Mouse (Mus musculus) lung, embryonic 15.5 days (tissue): Measurements from ENCODE around the gene Jmjd1c. TPM values are rescaled to one million over a fixed set of nuclear protein-coding genes. Genes with fewer than 3 reads are reported as not detected.
A peak's percentile ranks its signal among the peaks of the same experiment; 100 is the strongest.

ENCODE experiments used
- ATAC-seq: fragments of 200-750 bp; cut with Nextera tagmentation; 2 replicates; pipeline ENCODE4 v1.8.0; 2017; ENCODE audit warnings: moderate number of reproducible peaks, borderline replicate concordance; ENCODE audit not compliant: low FRiP score, low TSS enrichment; ENCODE audit errors: extremely low read depth
- H3K27ac ChIP-seq: fragments of 300-500 bp; sonication (generic); 2 replicates; pipeline ENCODE4 v1.5.1; 2015; ENCODE audit warnings: moderate library complexity, mild to moderate bottlenecking, inconsistent platforms
- H3K27me3 ChIP-seq: fragments of 300-500 bp; sonication (generic); 2 replicates; pipeline ENCODE4 v1.6.1; 2015; ENCODE audit warnings: inconsistent platforms
- H3K36me3 ChIP-seq: fragments of 300-500 bp; sonication (generic); 2 replicates; pipeline ENCODE4 v1.6.1; 2015; ENCODE audit warnings: inconsistent platforms
- H3K4me1 ChIP-seq: fragments of 300-500 bp; sonication (generic); 2 replicates; pipeline ENCODE4 v1.6.1; 2015; ENCODE audit warnings: inconsistent platforms
- H3K4me2 ChIP-seq: fragments of 300-500 bp; sonication (generic); 2 replicates; pipeline ENCODE4 v1.6.1; 2015; ENCODE audit warnings: inconsistent platforms, mild to moderate bottlenecking, moderate library complexity
- H3K4me3 ChIP-seq: fragments of 300-500 bp; sonication (generic); 2 replicates; pipeline ENCODE4 v1.5.1; 2015; ENCODE audit warnings: mild to moderate bottlenecking, inconsistent platforms
- H3K9ac ChIP-seq: fragments of 300-500 bp; sonication (generic); 2 replicates; pipeline ENCODE4 v1.6.1; 2015; ENCODE audit warnings: inconsistent platforms
- H3K9me3 ChIP-seq: fragments of 300-500 bp; sonication (generic); 2 replicates; pipeline ENCODE4 v1.6.1; 2016; ENCODE audit warnings: inconsistent platforms
- WGBS: fragments of 180-500 bp; shearing (Covaris S2); methylation state at CpG from one replicate; pipeline ENCODE4 v1.1.7; 2015; 5-methylcytosine and 5-hydroxymethylcytosine counted together
- polyA plus RNA-seq: library from polyadenylated mRNA; unstranded; fragments of >200 nt; fragmentation: Nextera tagmentation; extraction: Ambion mirVana; gene quantifications from 2 replicates; pipeline ENCODE4 v1.2.1, GENCODE M21; 2015

The Jmjd1c gene
- polyA plus RNA-seq, 1 experiment from 2014 or later, result 30.7 TPM

DNA sequence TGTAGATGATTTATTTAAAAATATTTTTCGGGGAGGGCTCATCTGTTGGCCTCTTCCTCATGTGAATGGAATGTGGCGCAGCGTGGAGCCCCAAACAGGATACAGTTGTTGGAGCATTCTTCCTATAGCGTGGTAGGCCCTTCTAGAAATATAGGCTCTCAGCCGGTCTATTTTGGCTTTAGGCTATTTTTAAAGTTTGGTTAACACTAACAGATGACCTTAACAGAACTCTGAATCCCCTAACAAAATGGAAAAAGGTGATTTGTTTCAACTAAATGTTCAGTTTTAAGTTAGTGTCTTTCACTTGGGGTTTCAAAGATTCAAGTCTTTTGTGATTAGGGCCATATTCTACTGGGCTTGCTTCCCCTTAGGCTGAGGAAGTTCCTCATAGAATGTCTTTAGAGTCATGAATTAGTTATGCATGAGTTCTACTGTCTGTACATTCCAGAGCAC lies 91.1 kb downstream of the Jmjd1c start:
- peak; percentile 47; the same call in 1 of the 2 replicates for ATAC-seq
- H3K4me2 ChIP-seq, result peak overlapping the region; percentile 61
- WGBS, result 7% methylated on average over 5 of the region's 5 CpGs
- no peaks in the 10 kb centered on the region for H3K9me3 ChIP-seq
- H3K27ac ChIP-seq, result peak overlapping the region; percentile 43
- H3K36me3 ChIP-seq, result no peaks in the 10 kb centered on the region
- peak overlapping the region; percentile 47 for H3K4me3 ChIP-seq
- H3K4me1 ChIP-seq, result peaks cover 20% of the 10 kb centered on the region; the same call in 1 of the 2 replicates
- H3K27me3 ChIP-seq, result no peaks in the 10 kb centered on the region
- H3K9ac ChIP-seq, result no peak overlapping the region

DNA sequence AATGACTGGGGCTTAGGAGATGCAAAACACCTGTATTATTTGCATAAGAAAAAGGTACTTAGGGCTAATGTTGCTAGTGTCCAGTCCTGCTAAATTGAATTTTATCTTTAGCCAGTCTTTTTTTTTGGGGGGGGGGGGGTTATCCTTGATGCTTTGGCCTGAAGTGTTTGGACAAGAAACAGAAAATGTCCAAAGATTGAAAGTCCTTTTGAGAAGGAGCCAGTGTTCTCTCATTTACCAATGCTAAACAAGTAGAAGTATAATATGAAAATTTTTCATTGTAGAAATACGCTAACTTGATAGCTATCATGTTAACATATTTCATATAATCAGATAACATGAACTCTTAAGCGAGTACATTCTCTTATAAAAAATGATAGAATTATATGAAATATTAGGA lies 92.0 kb downstream of the Jmjd1c start:
- WGBS, result 83% methylated on average over 2 of the region's 2 CpGs
- H3K4me3 ChIP-seq, result peak overlapping the region; percentile 47; the same call in 1 of the 2 replicates

DNA sequence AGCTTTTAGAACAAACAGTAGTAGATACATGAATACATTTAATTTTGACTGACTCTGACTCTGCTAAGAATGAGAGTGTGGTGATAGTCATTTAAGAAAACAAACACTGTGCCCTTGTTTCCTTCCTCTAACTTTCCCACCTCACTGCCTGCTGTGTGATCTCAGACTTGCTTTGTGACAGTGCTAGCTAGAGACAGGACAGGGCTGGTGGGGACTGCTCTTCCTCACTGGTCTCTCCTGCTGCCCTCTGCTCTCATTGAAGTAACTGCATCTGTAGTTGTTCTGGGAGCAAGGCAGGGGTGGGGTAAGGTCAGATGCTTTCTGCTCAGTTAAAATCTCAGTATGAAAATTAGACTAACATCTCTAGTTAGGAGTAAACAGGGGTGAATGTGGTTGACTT lies 93.1 kb downstream of the Jmjd1c start:
- Histone ChIP-seq H3K9ac (no peak overlapping the region), H3K4me2 (no peak overlapping the region), H3K36me3 (0 out of 2 replicates have a peak, but pooled peaks cover 3% of the 10 kb centered on the region), H3K27me3 (no peaks in the 10 kb centered on the region), H3K4me1 (peaks cover 21% of the 10 kb centered on the region), H3K4me3 (no peak overlapping the region), H3K9me3 (no peaks in the 10 kb centered on the region), H3K27ac (no peak overlapping the region)
- no peak for ATAC-seq

More for the DNA sequence above, 92.0 kb downstream of the Jmjd1c start:
- Histone ChIP-seq H3K36me3 (0 out of 2 replicates have a peak, but pooled peaks cover 3% of the 10 kb centered on the region), H3K9me3 (no peaks in the 10 kb centered on the region), H3K4me2 (peak overlapping the region; percentile 61; the same call in 1 of the 2 replicates), H3K27me3 (no peaks in the 10 kb centered on the region), H3K4me1 (peaks cover 19% of the 10 kb centered on the region; the same call in 1 of the 2 replicates), H3K27ac (no peak overlapping the region), H3K9ac (no peak overlapping the region)
- no peak for ATAC-seq

DNA sequence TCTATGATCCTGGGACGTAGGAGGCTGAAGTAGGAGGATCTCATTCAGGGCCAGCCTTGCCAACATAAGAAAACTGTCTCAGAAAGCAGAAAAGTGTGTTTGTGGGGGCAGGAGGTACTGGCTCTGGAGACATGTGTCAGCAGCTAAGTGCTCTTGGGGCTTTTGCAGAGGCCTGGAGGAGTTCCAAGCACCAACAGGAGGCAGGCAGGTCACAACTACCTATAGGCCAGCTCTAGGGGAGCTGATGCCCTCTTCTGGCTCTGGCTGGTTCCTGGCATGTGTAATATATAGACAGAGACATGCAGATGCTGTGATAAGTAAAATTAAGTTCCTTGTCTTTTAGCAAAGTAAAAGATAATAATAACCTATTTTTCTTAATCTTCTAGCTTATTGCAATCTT lies 94.3 kb downstream of the Jmjd1c start:
- H3K27me3 ChIP-seq, result no peaks in the 10 kb centered on the region
- H3K9ac ChIP-seq, result no peak overlapping the region
- H3K4me3 ChIP-seq, result no peak overlapping the region
- no peak for ATAC-seq
- 0 out of 2 replicates have a peak, but pooled peaks cover 3% of the 10 kb centered on the region for H3K36me3 ChIP-seq
- H3K9me3 ChIP-seq, result no peaks in the 10 kb centered on the region
- H3K4me1 ChIP-seq, result peaks cover 19% of the 10 kb centered on the region
- WGBS, result 73% methylated on average over 1 of the region's 1 CpGs
- H3K27ac ChIP-seq, result no peak overlapping the region
- H3K4me2 ChIP-seq, result no peak overlapping the region

DNA sequence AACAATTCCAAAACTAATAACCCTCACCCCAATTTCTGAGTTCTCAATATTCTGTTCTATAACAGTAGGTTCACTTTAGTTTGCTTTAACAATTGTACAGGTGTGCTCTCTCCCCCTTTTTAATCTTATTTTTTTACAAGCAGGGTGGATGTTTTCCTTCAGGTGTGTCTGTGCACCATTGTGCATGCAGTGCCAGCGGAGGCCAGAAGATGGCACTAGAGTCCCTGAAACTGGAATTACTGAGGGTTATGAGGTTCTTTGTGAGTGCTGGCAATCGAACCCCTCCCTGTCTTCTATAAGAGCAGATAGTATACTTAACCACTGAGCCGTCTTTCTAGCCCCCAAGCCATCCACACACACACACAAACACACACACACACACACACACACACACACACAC lies 96.4 kb downstream of the Jmjd1c start:
- Histone ChIP-seq H3K4me2 (no peak overlapping the region), H3K27me3 (no peaks in the 10 kb centered on the region), H3K36me3 (0 out of 2 replicates have a peak, but pooled peaks cover 3% of the 10 kb centered on the region), H3K4me1 (peaks cover 19% of the 10 kb centered on the region), H3K4me3 (no peak overlapping the region), H3K27ac (no peak overlapping the region), H3K9me3 (no peaks in the 10 kb centered on the region), H3K9ac (no peak overlapping the region)
- WGBS, result 94% methylated on average over 3 of the region's 3 CpGs
- no peak for ATAC-seq

DNA sequence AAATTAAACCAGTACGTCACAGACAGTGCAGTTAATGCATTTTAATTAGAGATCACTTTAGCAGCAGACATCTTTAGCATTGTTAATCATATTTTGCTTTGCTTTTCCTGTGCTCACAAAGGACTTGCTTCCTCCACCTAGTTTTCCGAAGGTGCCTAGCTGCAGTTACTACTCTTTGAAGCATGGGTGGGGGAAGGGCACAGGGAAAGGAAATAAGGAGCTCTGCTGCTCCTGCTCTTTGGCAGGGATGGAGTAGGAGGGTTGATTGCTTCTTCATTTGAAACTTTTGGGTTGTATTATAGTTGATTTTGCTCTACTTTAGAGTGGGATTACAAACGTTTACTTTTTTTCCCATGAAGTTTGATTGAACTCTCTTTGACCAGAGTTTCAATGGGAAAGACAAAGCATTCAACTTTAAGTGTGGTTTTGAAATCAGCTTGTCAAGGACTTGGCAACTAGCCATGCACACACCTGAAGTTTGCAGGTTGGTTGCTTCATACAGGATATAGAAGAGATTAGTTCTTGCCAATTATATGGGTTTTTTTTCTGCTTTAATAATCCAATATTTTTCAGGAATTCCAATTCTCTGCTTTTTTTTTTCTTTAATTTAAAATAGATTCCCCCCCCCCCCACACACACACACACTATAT lies 97.2 kb downstream of the Jmjd1c start:
- Histone ChIP-seq H3K9ac (no peak overlapping the region), H3K4me3 (no peak overlapping the region), H3K36me3 (0 out of 2 replicates have a peak, but pooled peaks cover 3% of the 10 kb centered on the region), H3K9me3 (no peaks in the 10 kb centered on the region), H3K27me3 (no peaks in the 10 kb centered on the region), H3K27ac (peak overlapping the region; percentile 67; the same call in 1 of the 2 replicates), H3K4me2 (no peak overlapping the region), H3K4me1 (peaks cover 17% of the 10 kb centered on the region)
- WGBS, result 49% methylated on average over 3 of the region's 3 CpGs
- no peak for ATAC-seq

DNA sequence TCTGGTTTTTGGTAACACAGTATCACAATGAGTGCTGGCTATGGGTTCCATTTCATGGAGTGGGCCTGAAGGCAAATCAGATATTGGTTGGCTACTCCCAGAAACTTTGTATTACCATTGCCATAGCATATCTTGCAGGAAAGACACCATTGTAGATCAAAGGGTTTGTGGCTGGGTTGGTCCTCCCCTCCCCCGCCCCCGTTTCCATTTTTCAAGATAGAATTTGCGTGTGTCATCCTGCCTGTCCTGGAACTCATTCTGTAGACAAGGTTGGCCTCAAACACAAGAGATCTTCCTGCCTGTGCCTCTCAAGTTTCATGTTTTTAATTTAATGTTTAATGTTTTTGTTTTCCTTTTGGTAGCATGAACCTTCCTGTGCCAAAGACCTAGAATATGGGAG lies 98.1 kb downstream of the Jmjd1c start:
- Histone ChIP-seq H3K4me1 (peaks cover 16% of the 10 kb centered on the region), H3K36me3 (0 out of 2 replicates have a peak, but pooled peaks cover 3% of the 10 kb centered on the region), H3K4me3 (no peak overlapping the region), H3K27me3 (no peaks in the 10 kb centered on the region), H3K27ac (no peak overlapping the region), H3K4me2 (no peak overlapping the region), H3K9me3 (no peaks in the 10 kb centered on the region), H3K9ac (no peak overlapping the region)
- 88% methylated on average over 3 of the region's 3 CpGs for WGBS
- no peak for ATAC-seq

DNA sequence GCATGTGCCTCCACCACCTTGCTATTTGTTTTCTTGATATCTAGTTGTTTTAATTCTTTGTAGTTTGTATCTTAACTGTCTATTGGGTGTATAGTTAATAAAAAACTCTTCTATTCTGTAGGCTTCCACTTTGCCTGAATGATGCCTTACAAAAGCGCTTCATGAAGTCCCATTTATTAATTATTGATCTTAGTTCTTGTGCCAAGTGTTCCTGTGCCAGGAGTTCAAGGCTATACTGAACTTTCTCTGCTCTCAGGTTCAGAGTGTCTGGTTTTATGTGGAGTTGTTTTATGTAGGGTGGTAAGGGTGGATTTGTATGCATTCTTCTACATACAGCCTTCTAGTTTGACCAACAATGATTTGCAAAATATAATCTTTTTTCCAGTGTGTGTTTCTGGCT lies 99.7 kb downstream of the Jmjd1c start:
- 0 out of 2 replicates have a peak, but pooled peaks cover 3% of the 10 kb centered on the region for H3K36me3 ChIP-seq
- no peak overlapping the region for H3K9ac ChIP-seq
- H3K4me3 ChIP-seq, result no peak overlapping the region
- no peaks in the 10 kb centered on the region for H3K27me3 ChIP-seq
- no peak for ATAC-seq
- H3K27ac ChIP-seq, result no peak overlapping the region
- H3K4me1 ChIP-seq, result peaks cover 21% of the 10 kb centered on the region
- no peak overlapping the region for H3K4me2 ChIP-seq
- no peaks in the 10 kb centered on the region for H3K9me3 ChIP-seq
- 95% methylated on average over 1 of the region's 1 CpGs for WGBS

DNA sequence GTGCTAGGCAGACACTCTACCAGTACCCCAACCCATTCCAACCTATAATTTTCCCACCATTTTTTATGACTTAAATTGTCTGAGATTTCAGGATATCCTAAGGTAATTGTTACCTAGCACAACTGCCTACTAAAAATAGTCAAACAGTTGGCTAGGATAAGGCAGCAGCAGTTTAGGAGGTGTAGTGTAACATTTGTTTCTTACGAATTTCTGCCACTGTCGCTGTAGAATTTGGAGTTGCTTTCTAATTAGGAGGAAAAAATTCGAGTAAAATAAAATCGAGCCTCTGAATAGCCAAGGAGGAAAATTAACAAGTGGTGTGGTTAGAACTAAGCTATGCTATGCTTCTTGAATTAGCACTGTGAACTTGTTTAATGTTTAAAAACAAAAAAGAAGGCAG lies 101.3 kb downstream of the Jmjd1c start:
- ATAC-seq, result no peak
- H3K4me2 ChIP-seq, result no peak overlapping the region
- WGBS, result 80% methylated on average over 4 of the region's 4 CpGs
- H3K9me3 ChIP-seq, result no peaks in the 10 kb centered on the region
- H3K27ac ChIP-seq, result no peak overlapping the region
- H3K27me3 ChIP-seq, result no peaks in the 10 kb centered on the region
- H3K36me3 ChIP-seq, result 0 out of 2 replicates have a peak, but pooled peaks cover 3% of the 10 kb centered on the region
- no peak overlapping the region for H3K9ac ChIP-seq
- H3K4me1 ChIP-seq, result peaks cover 27% of the 10 kb centered on the region
- no peak overlapping the region for H3K4me3 ChIP-seq

DNA sequence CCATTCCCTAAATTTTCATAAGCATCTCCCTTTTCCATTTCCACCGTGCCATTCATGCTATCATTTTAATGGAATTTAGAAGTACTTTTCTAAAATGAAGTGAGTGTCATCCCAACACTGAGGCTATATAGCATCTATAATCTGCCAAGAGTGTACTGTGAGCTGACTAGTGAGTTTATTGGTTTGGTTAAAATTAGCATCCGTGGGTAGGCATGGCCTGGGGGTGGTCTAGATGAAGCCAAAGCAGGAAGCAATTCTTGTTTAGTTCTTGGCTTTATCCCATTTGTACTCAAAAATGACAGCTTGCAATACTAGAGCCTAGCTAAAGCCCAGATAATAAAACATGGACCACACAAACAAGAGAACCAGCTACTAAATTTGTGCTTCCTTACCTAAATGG lies 101.9 kb downstream of the Jmjd1c start:
- no peak for ATAC-seq
- no peak overlapping the region for H3K4me3 ChIP-seq
- WGBS, result 43% methylated on average over 2 of the region's 2 CpGs

DNA sequence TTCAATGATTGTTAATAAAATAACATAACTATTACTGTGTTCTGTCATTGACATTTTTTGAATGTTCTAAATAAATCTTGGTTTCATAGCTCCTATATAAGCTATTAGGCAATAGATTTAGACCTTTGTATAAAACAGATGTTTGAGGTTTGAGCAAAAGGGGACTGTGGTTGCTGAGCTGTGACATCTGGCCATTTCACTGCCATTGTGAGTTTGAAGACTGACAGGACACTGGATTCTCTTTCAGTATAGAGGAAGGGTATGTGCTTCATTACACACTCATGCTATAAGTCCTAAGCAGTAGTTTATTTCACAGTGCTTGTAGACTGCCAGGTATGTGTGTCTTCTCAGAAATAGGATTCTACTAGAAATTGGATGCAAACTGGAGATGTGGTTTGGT lies 105.8 kb downstream of the Jmjd1c start:
- Histone ChIP-seq H3K9me3 (no peaks in the 10 kb centered on the region), H3K27ac (no peak overlapping the region), H3K4me3 (no peak overlapping the region), H3K4me1 (peaks cover 21% of the 10 kb centered on the region), H3K36me3 (no peaks in the 10 kb centered on the region), H3K4me2 (no peak overlapping the region), H3K27me3 (no peaks in the 10 kb centered on the region), H3K9ac (no peak overlapping the region)
- peak; percentile 64; the same call in 1 of the 2 replicates for ATAC-seq

More for the DNA sequence above, 101.9 kb downstream of the Jmjd1c start:
- no peak overlapping the region for H3K4me2 ChIP-seq
- H3K27me3 ChIP-seq, result no peaks in the 10 kb centered on the region
- no peaks in the 10 kb centered on the region for H3K36me3 ChIP-seq
- no peak overlapping the region for H3K9ac ChIP-seq
- no peaks in the 10 kb centered on the region for H3K9me3 ChIP-seq
- peaks cover 26% of the 10 kb centered on the region for H3K4me1 ChIP-seq
- no peak overlapping the region for H3K27ac ChIP-seq

DNA sequence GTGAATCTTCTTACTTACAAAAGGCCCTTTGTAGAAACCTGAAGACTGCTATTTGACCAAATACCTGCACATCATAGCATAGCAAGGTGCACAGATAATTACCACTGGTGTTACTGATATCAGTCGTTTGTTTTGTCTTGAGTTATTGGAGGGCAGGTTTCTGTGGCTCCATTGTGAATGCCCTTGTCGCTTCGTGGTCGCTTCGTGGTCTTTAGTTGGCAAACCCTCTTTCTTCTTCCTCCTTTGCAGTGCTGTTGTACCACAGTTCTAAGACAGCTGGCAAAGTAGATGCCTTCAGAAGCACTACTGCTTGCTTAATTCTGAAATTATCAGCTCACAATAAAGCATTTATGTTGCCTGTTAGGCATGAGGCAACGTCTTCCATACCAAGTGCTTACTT lies 106.5 kb downstream of the Jmjd1c start:
- 84% methylated on average over 6 of the region's 6 CpGs for WGBS
- Histone ChIP-seq H3K4me2 (no peak overlapping the region), H3K27me3 (no peaks in the 10 kb centered on the region), H3K4me1 (peaks cover 21% of the 10 kb centered on the region), H3K4me3 (no peak overlapping the region), H3K9ac (no peak overlapping the region), H3K27ac (no peak overlapping the region), H3K36me3 (no peaks in the 10 kb centered on the region), H3K9me3 (no peaks in the 10 kb centered on the region)
- ATAC-seq, result no peak
